Mouse (Mus musculus): Measurements from ENCODE around the gene Ccdc88b.

DNA sequence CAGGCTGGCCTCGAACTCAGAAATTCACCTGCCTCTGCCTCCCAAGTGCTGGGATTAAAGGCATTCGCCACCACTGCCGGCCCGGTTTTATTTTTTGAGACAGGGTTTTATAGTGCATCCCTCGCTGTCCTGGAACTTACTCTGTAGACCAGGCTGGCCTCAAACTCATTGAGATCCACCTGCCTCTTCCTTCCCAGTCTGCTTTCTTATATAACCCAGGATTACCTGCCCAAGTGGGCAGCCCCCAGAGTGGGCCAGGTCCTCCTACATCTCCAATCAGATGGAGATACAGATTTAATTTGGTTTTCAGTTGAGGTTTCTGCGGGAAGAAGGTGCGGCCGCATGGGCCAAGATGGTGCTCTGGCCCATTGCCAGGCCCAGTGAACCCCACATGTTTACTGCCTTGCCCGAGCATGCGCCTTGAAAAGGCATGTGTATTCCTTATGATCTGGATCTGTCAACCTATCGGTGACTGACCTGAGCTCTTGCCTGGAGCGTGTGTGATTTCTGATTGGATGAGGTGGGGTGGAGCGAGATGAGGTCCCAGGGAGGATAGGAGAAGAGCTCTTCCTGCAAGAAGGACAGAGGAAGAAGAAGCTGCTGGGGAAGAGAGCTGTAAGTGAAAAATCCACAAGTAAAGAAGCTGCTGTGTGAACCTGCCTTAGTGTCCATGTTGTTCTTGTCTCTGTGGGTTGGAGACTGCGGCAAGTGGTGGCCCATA, 35.9 kb upstream of the Ccdc88b start:
- TF ChIP-seq CTCF (IDR thresholded peaks at IDR 0.05; ENCODE audit: control insufficient read depth, insufficient read depth, insufficient read length) (no peak), USF1 (IDR thresholded peaks at IDR 0.05; ENCODE audit: low read depth) (no peak)
